Mouse (Mus musculus) left cerebral cortex, adult 11 months (tissue): Measurements from ENCODE around the gene Caskin1.
A peak's percentile ranks its signal among the peaks of the same experiment; 100 is the strongest.
"Not testable (repeated sequence)": the region's sequence is repeated elsewhere in the genome, so short reads cannot be mapped to it uniquely, and the experiment has no call there.

ENCODE experiments used
- DNase-seq: peaks from one replicate; pipeline ENCODE4 v3.0.0; 2022; ENCODE audit warnings: low spot score

Caskin1 gene

GRCm38 (mm10) chr17:24488186-24488661, at the start of gene Caskin1:
Gene Caskin1 (plus strand): TSS chr17:24488601.
- no peak for DNase-seq

- DNase-seq = no peak
These were observed 48.0 kb upstream of the Caskin1 start for GRCm38 (mm10) chr17:24440377-24440776.

- no peak for DNase-seq
These were observed 47.3 kb upstream of the Caskin1 start for GRCm38 (mm10) chr17:24441148-24441547.

- no peak for DNase-seq
These were observed 46.3 kb upstream of the Caskin1 start for GRCm38 (mm10) chr17:24442107-24442506.

- no peak for DNase-seq
These were observed 45.7 kb upstream of the Caskin1 start, which contains the start of gene Dnase1l2 for GRCm38 (mm10) chr17:24442632-24443155. Gene Dnase1l2 (minus strand): TSS chr17:24443105.

- no peak for DNase-seq
These were observed 45.0 kb upstream of the Caskin1 start for GRCm38 (mm10) chr17:24443409-24443808.

GRCm38 (mm10) chr17:24446590-24446989, 41.8 kb upstream of the Caskin1 start:
- DNase-seq = no peak

GRCm38 (mm10) chr17:24449507-24449906, 38.9 kb upstream of the Caskin1 start:
- DNase-seq = no peak

GRCm38 (mm10) chr17:24451220-24451619, 37.2 kb upstream of the Caskin1 start:
- DNase-seq = no peak

GRCm38 (mm10) chr17:24453372-24453771, 35.0 kb upstream of the Caskin1 start:
- DNase-seq = no peak

GRCm38 (mm10) chr17:24454218-24454755, 34.1 kb upstream of the Caskin1 start:
- DNase-seq = no peak

- peak; percentile 99 for DNase-seq
These were observed 33.5 kb upstream of the Caskin1 start for GRCm38 (mm10) chr17:24454756-24455522.

GRCm38 (mm10) chr17:24455523-24456206, 32.7 kb upstream of the Caskin1 start:
- DNase-seq = not testable (repeated sequence)

GRCm38 (mm10) chr17:24461580-24461979, 26.8 kb upstream of the Caskin1 start:
- no peak for DNase-seq

GRCm38 (mm10) chr17:24462932-24463331, 25.5 kb upstream of the Caskin1 start:
- DNase-seq = no peak

- DNase-seq = no peak
These were observed 24.8 kb upstream of the Caskin1 start for GRCm38 (mm10) chr17:24463374-24464133.

GRCm38 (mm10) chr17:24468636-24469246, 19.7 kb upstream of the Caskin1 start:
- DNase-seq = no peak

- DNase-seq = no peak
These were observed 19.0 kb upstream of the Caskin1 start for GRCm38 (mm10) chr17:24469336-24469909.

GRCm38 (mm10) chr17:24469910-24470602, 18.3 kb upstream of the Caskin1 start, which contains the start of the genes E4f1 and Pgp:
Gene E4f1 (minus strand): TSS chr17:24470313.
Gene Pgp (plus strand): TSS chr17:24470392.
- peak; percentile 99 for DNase-seq
